Mouse (Mus musculus) G1E (cell line): Measurements from ENCODE around the gene Lrmda.

Source experiments
- CTCF ChIP-seq: IDR thresholded peaks from 2 replicates; pipeline ENCODE4 v1.5.1; 2012; ENCODE audit warnings: low read depth, low read length, inconsistent platforms, mixed read lengths
- GATA2 ChIP-seq: IDR thresholded peaks from 2 replicates; pipeline ENCODE4 v1.6.1; 2012; ENCODE audit warnings: low read depth, low read length, inconsistent platforms, borderline replicate concordance

DNA sequence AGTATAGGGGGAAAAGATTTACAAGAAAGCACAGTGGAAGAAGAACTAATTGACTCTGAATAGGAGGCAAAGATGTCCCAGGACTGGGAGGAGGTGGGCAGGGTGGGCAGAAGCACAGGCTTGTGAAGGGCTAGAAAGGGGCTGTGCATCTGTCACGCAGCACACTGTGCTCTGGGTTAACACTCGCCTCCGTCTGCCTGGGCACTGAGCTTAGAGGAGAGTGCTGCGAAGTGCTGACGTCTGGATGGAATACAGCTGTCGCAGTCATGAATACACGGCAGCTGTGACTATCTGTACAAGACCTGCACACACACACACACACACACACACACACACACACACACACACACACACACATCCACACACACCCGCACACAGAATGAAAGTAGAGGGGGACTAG lies 73.6 kb downstream of the Lrmda start:
- TF ChIP-seq CTCF (no peak), GATA2 (no peak)
